Mouse (Mus musculus): ENCODE results near the gene Sva. TPM values are rescaled to one million over a fixed set of nuclear protein-coding genes. Genes with fewer than 3 reads are reported as not detected.

Gene Sva
- polyA plus RNA-seq (2016; fragmentation: Nextera tagmentation; extraction: Ambion mirVana), result not detected in 2 replicates

- H3K4me2 ChIP-seq (replicated peaks), result no peak within 1 kb of the TSS
- no peak within 1 kb of the TSS for H3K27ac ChIP-seq
- H3K36me3 ChIP-seq, result no peaks in the 10 kb centered on the region
- H3K9me3 ChIP-seq, result no peaks in the 10 kb centered on the region
- no peak within 1 kb of the TSS for H3K4me3 ChIP-seq
- no peaks in the 10 kb centered on the region for H3K4me1 ChIP-seq
- H3K27me3 ChIP-seq, result no peaks in the 10 kb centered on the region
- no peak within 1 kb of the TSS for H3K9ac ChIP-seq
- ATAC-seq (ENCODE audit: insufficient number of reproducible peaks, insufficient read depth, low FRiP score, low TSS enrichment), result no peak
Measured at GRCm38 (mm10) chr6:42038094-42038493, at the start of gene Sva. Sva (plus strand) TSS chr6:42038394.

Other genes starting within 250 kb of the Sva start
- gene Pip, start 190.9 kb upstream of the Sva start, polyA plus RNA-seq (2016; fragmentation: Nextera tagmentation; extraction: Ambion mirVana), result not detected in 2 replicates
- gene Sval2, start 185.4 kb upstream of the Sva start, polyA plus RNA-seq (2016; fragmentation: Nextera tagmentation; extraction: Ambion mirVana), result not detected in 2 replicates
- not detected in 2 replicates for gene Sval1, start 86.8 kb upstream of the Sva start, polyA plus RNA-seq (2016; fragmentation: Nextera tagmentation; extraction: Ambion mirVana)
- not detected in 2 replicates for gene Sval3, start 70.3 kb upstream of the Sva start, polyA plus RNA-seq (2016; fragmentation: Nextera tagmentation; extraction: Ambion mirVana)
- gene Tas2r139, start 102.5 kb downstream of the Sva start, polyA plus RNA-seq (2016; fragmentation: Nextera tagmentation; extraction: Ambion mirVana), result not detected in 2 replicates
- not detected in 2 replicates for gene Tas2r144, start 176.9 kb downstream of the Sva start, polyA plus RNA-seq (2016; fragmentation: Nextera tagmentation; extraction: Ambion mirVana)
- gene Gstk1, start 207.5 kb downstream of the Sva start, polyA plus RNA-seq (2016; fragmentation: Nextera tagmentation; extraction: Ambion mirVana), result 27.8 and 28.4 TPM in 2 replicates
- 1.1 and 1.3 TPM in 2 replicates for gene Tmem139, start 223.6 kb downstream of the Sva start, polyA plus RNA-seq (2016; fragmentation: Nextera tagmentation; extraction: Ambion mirVana)
- gene Casp2, start 226.6 kb downstream of the Sva start, polyA plus RNA-seq (2016; fragmentation: Nextera tagmentation; extraction: Ambion mirVana), result 69.8 and 71.0 TPM in 2 replicates
- gene Clcn1, start 248.3 kb downstream of the Sva start, polyA plus RNA-seq (2016; fragmentation: Nextera tagmentation; extraction: Ambion mirVana), result 0.36 TPM in 2 replicates